Mouse (Mus musculus): ENCODE results near the gene Hebp2.

- TF ChIP-seq GATA1 (IDR thresholded peaks at IDR 0.05; ENCODE audit: low read length), result no peak
- no peak for TF ChIP-seq TAL1 (IDR thresholded peaks at IDR 0.05; ENCODE audit: low read length)
These were observed 35.2 kb downstream of the Hebp2 start for GRCm38 (mm10) chr10:18510663-18511062.
